Mouse (Mus musculus) liver, embryonic 15.5 days (tissue): ENCODE data around the gene Ankrd49. TPM values are rescaled to one million over a fixed set of nuclear protein-coding genes. Genes with fewer than 3 reads are reported as not detected.
A peak's percentile ranks its signal among the peaks of the same experiment; 100 is the strongest.

Experiments used
- ATAC-seq: fragments of 200-750 bp; cut with Nextera tagmentation; 2 replicates; pipeline ENCODE4 v1.8.0; 2017; ENCODE audit warnings: moderate number of reproducible peaks, mild to moderate bottlenecking, moderate library complexity; ENCODE audit not compliant: insufficient read depth
- H3K27ac ChIP-seq: fragments of 300-500 bp; sonication (generic); replicated peaks from 2 replicates; pipeline ENCODE4 v1.5.1; 2015; ENCODE audit warnings: mild to moderate bottlenecking, inconsistent platforms
- H3K27me3 ChIP-seq: fragments of 300-500 bp; sonication (generic); 2 replicates; pipeline ENCODE4 v1.6.1; 2015; ENCODE audit warnings: mild to moderate bottlenecking, inconsistent platforms
- H3K36me3 ChIP-seq: fragments of 300-500 bp; sonication (generic); replicated peaks from 2 replicates; pipeline ENCODE4 v1.6.1; 2015; ENCODE audit warnings: moderate library complexity, mild to moderate bottlenecking, inconsistent platforms
- H3K4me1 ChIP-seq: fragments of 300-500 bp; sonication (generic); replicated peaks from 2 replicates; pipeline ENCODE4 v1.6.1; 2015; ENCODE audit warnings: inconsistent platforms
- H3K4me2 ChIP-seq: fragments of 300-500 bp; sonication (generic); 2 replicates; pipeline ENCODE4 v1.6.1; 2015; ENCODE audit warnings: moderate library complexity, mild to moderate bottlenecking, inconsistent platforms
- H3K4me3 ChIP-seq: fragments of 300-500 bp; sonication (generic); replicated peaks from 2 replicates; pipeline ENCODE4 v1.5.1; 2015; ENCODE audit warnings: mild to moderate bottlenecking, inconsistent platforms
- H3K9ac ChIP-seq: fragments of 300-500 bp; sonication (generic); 2 replicates; pipeline ENCODE4 v1.6.1; 2015; ENCODE audit warnings: moderate library complexity, mild to moderate bottlenecking, inconsistent platforms
- H3K9me3 ChIP-seq: fragments of 300-500 bp; sonication (generic); replicated peaks from 2 replicates; pipeline ENCODE4 v1.6.1; 2016; ENCODE audit warnings: inconsistent platforms
- WGBS: fragments of 180-500 bp; shearing (Covaris S2); methylation state at CpG from one replicate; pipeline ENCODE4 v1.1.7; 2015; ENCODE audit warnings: mixed read lengths; ENCODE audit not compliant: insufficient replicate concordance; 5-methylcytosine and 5-hydroxymethylcytosine counted together
- polyA plus RNA-seq: library from polyadenylated mRNA; unstranded; fragments of >200 nt; fragmentation: Nextera tagmentation; extraction: Ambion mirVana; gene quantifications from 2 replicates; pipeline ENCODE4 v1.2.1, GENCODE M21; 2015

Ankrd49 gene
- polyA plus RNA-seq, 1 experiment from 2014 or later: 23.2 TPM

- peaks cover 33% of the 10 kb centered on the region for H3K27me3 ChIP-seq
- no peak for ATAC-seq
- H3K36me3 ChIP-seq: no peaks in the 10 kb centered on the region
- 63% methylated on average over 2 of the region's 2 CpGs for WGBS
- H3K4me2 ChIP-seq: no peak overlapping the region
- H3K27ac ChIP-seq: no peak overlapping the region
- no peaks in the 10 kb centered on the region for H3K9me3 ChIP-seq
- no peaks in the 10 kb centered on the region for H3K4me1 ChIP-seq
- H3K9ac ChIP-seq: no peak overlapping the region
- no peak overlapping the region for H3K4me3 ChIP-seq
Observed at GRCm38 (mm10) chr9:14772074-14772473, 12.6 kb downstream of the Ankrd49 start.

GRCm38 (mm10) chr9:14770803-14771471 lies 13.7 kb downstream of the Ankrd49 start, which contains the start of gene 1700012B09Rik:
TSS of gene 1700012B09Rik (minus strand) at chr9:14771030.
- no peak for ATAC-seq
- no peaks in the 10 kb centered on the region for H3K4me1 ChIP-seq
- 23% methylated on average over 23 of the region's 23 CpGs for WGBS
- H3K9ac ChIP-seq: no peak within 1 kb of the TSS
- H3K4me2 ChIP-seq: no peak within 1 kb of the TSS
- H3K9me3 ChIP-seq: no peaks in the 10 kb centered on the region
- H3K4me3 ChIP-seq: no peak within 1 kb of the TSS
- H3K27me3 ChIP-seq: peaks cover 33% of the 10 kb centered on the region
- H3K36me3 ChIP-seq: no peaks in the 10 kb centered on the region
- no peak within 1 kb of the TSS for H3K27ac ChIP-seq

DNA sequence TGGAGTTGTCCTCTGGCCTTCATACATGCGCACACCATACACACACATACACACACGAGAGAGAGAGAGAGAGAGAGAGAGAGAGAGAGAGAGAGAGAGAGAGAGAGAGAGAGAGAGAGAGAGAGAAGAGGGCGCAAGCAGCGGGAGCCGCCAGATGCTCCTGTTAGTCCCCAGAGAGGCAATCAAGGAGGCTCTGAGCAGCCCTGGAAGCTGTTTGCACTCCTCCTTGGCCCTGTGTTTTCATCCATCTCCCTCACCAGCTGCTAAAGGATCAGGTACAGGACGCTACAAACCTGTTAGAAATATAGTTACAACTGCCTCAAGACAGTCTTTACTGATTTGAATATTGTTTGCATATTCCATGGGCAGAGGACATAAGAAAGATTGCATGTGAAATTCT lies 14.8 kb downstream of the Ankrd49 start:
- H3K9me3 ChIP-seq: no peaks in the 10 kb centered on the region
- no peak overlapping the region for H3K4me3 ChIP-seq
- no peaks in the 10 kb centered on the region for H3K36me3 ChIP-seq
- H3K4me1 ChIP-seq: no peaks in the 10 kb centered on the region
- H3K9ac ChIP-seq: no peak overlapping the region
- 63% methylated on average over 6 of the region's 6 CpGs for WGBS
- ATAC-seq: no peak
- no peak overlapping the region for H3K4me2 ChIP-seq
- peaks cover 33% of the 10 kb centered on the region for H3K27me3 ChIP-seq
- H3K27ac ChIP-seq: no peak overlapping the region

DNA sequence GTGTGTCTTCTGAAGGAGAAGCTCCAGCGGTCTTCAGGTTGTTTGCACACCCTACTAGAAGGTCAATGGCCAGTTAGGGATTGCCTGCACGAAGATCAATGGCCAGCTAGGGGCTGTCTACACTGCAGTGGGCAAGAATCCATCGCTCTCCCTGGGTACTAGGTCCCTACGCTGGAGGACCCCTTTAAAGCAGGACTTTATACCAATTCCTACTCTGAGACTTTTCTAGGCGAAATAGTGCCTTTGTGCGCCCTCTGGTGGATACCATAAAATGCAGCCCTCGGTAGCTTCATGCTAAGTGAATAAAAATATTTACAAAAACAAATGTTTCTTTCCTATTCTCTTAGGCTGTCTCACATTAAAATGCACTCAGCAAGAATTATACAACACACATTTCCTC lies 19.9 kb downstream of the Ankrd49 start:
- Histone ChIP-seq H3K4me2 (no peak overlapping the region), H3K4me3 (no peak overlapping the region), H3K9ac (no peak overlapping the region), H3K27ac (no peak overlapping the region), H3K4me1 (no peaks in the 10 kb centered on the region), H3K36me3 (no peaks in the 10 kb centered on the region), H3K27me3 (peaks cover 14% of the 10 kb centered on the region; the same call in 1 of the 2 replicates), H3K9me3 (no peaks in the 10 kb centered on the region)
- no peak for ATAC-seq
- 16% methylated on average over 7 of the region's 7 CpGs for WGBS

DNA sequence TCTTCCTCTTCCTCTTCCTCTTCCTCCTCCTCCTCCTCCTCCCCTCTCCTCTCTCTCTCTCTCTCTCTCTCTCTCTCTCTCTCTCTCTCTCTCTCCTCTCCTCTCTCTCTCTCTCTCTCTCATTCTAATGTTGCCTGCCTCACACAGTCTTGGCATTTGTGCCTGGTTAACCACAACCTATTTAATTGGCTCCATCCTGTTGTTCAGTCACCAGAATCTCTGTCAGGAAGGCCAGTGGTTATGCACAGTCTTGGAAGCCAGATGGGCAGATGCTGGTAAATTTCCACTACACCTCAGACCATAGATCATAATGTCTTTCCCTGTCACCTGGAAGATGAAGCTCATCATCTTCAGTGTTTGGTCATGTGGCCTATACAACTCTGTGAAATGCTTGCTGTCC lies 25.4 kb downstream of the Ankrd49 start:
- no peaks in the 10 kb centered on the region for H3K36me3 ChIP-seq
- no peak for ATAC-seq
- H3K4me1 ChIP-seq: no peaks in the 10 kb centered on the region

GRCm38 (mm10) chr9:14758590-14758989 lies 26.1 kb downstream of the Ankrd49 start:
- Histone ChIP-seq H3K4me1 (no peaks in the 10 kb centered on the region), H3K4me3 (no peak overlapping the region), H3K36me3 (no peaks in the 10 kb centered on the region), H3K27me3 (no peaks in the 10 kb centered on the region), H3K9me3 (no peaks in the 10 kb centered on the region), H3K27ac (no peak overlapping the region), H3K4me2 (no peak overlapping the region), H3K9ac (no peak overlapping the region)
- WGBS: 31% methylated on average over 7 of the region's 7 CpGs
- no peak for ATAC-seq

More for the DNA sequence above, 25.4 kb downstream of the Ankrd49 start:
- Histone ChIP-seq H3K9me3 (no peaks in the 10 kb centered on the region), H3K9ac (no peak overlapping the region), H3K4me3 (no peak overlapping the region), H3K27me3 (no peaks in the 10 kb centered on the region), H3K4me2 (no peak overlapping the region), H3K27ac (no peak overlapping the region)

GRCm38 (mm10) chr9:14754469-14754868 lies 30.2 kb downstream of the Ankrd49 start:
- ATAC-seq: no peak
- H3K9me3 ChIP-seq: no peaks in the 10 kb centered on the region
- H3K27me3 ChIP-seq: peaks cover 19% of the 10 kb centered on the region

DNA sequence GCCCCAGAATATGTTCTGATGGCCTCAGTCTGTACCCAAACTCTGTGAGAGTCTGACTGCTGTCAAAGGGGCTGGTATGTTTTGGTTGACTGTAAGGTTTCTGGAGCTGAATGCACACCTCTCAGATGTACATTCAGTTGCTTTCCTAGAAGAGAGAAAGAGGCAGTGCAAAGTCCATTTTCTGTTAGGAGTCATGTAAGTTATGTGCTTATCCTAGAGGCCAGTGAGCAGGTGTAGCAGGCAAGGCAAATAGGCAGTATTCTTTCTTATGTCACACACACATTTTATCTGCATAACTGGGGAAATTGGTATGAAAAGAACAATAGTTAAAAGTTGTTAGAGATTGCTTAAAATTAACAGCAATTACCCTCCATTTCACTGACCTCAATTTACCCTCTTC lies 30.7 kb downstream of the Ankrd49 start:
- H3K36me3 ChIP-seq: no peaks in the 10 kb centered on the region

More at GRCm38 (mm10) chr9:14754469-14754868, 30.2 kb downstream of the Ankrd49 start:
- Histone ChIP-seq H3K4me2 (no peak overlapping the region), H3K27ac (no peak overlapping the region), H3K9ac (no peak overlapping the region), H3K4me1 (peaks cover 12% of the 10 kb centered on the region), H3K4me3 (no peak overlapping the region), H3K36me3 (no peaks in the 10 kb centered on the region)
- 53% methylated on average over 3 of the region's 3 CpGs for WGBS

DNA sequence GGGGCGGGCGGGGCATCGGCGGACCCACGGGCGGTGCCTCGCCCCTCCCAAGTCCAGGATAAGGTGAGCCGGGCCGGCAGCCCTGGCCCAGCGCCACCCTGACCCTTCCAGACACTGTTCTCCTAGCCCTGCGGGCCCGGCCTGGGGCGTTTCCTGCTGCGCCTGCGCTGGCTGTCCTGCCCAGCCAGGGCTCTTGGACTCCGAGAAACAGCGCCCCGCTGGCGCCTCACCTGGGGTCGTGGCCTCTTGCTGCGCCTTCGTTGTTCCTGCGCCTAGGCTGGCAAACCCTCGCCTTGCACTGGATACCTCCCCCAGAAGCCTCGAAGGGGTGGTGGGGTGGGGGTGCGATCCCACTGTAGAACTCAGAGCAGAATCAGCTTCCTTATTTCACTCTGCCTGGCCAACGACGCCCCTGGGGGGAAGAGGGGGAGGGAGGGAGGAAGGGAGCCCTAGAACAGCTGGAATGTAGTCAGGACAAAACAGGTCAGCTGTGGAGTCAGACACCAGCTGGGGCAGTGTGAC lies 32.6 kb downstream of the Ankrd49 start, which contains the start of gene Fut4:
Gene Fut4, minus strand, starts transcription at position 393 of the 522 bp plus-strand sequence.
- H3K9me3 ChIP-seq: no peaks in the 10 kb centered on the region
- H3K27me3 ChIP-seq: peaks cover 19% of the 10 kb centered on the region
- peak within 1 kb of the TSS; percentile 30; the same call in 1 of the 2 replicates for H3K9ac ChIP-seq
- H3K27ac ChIP-seq: no peak within 1 kb of the TSS
- peak within 1 kb of the TSS; percentile 52 for H3K4me3 ChIP-seq
- H3K4me1 ChIP-seq: peaks cover 12% of the 10 kb centered on the region
- ATAC-seq: peak; percentile 63
- under 1% methylated on average over 28 of the region's 28 CpGs for whole genome bisulfite sequencing
- no peaks in the 10 kb centered on the region for H3K36me3 ChIP-seq
- peak within 1 kb of the TSS; percentile 74 for H3K4me2 ChIP-seq

More for the DNA sequence above, 30.7 kb downstream of the Ankrd49 start:
- Histone ChIP-seq H3K27me3 (peaks cover 19% of the 10 kb centered on the region), H3K9ac (no peak overlapping the region), H3K9me3 (no peaks in the 10 kb centered on the region), H3K27ac (no peak overlapping the region), H3K4me2 (no peak overlapping the region), H3K4me1 (peaks cover 12% of the 10 kb centered on the region), H3K4me3 (no peak overlapping the region)
- no peak for ATAC-seq

DNA sequence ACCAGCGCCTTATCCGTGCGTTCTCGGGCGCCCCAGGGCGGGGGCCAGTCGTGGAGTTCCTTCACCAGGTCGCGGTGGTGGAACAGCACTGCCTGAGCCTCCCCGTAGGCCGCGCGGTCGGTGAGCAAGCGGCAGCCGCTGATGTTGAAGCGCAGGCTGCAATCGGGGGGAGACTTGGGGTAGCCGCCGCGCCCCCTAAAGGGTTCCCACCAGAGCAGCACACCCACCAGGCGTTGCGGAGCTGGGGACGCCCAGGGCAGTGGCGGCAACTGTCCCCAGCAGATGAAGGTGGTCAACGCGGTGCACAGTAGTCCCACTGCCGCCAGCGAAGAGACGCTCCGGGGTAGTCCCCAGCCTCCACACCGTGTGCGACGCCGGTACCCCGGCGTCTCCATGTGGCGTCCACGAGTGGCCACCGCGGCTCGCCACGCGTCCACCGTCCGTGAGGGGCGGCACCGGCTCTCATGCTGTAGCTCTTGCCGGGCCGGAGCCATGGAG lies 33.1 kb downstream of the Ankrd49 start:
- Histone ChIP-seq H3K4me1 (peaks cover 12% of the 10 kb centered on the region), H3K9ac (peak overlapping the region; percentile 30; the same call in 1 of the 2 replicates)

DNA sequence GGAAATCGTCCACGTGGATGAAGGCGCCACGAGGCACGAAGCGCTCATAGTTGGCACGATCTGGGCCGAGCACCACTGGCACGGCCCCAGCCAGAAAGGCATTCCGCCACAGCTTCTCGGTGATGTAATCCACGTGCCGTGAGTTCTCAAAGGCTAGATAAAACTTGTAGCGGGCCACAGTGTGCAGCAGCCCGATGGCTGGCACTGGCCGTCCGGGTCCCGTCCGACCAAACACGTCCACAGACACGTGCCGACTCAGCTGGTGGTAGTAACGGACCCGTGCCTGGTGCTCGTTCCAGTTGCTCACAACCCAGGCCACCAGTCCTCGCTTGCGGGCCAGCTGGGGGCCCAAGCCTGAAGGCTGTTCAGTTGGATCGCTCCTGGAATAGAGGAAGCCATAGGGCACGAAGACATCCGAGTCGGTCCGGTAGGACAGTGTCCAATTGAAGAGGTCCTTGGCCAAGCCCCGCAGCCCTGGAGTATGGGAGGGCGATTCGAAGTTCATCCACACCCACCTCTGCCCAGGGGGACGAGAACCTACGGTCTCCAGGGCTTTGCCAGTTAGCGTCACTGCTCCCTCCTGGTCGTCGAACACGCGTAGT lies 33.7 kb downstream of the Ankrd49 start:
- no peak overlapping the region for H3K9ac ChIP-seq
- H3K36me3 ChIP-seq: no peaks in the 10 kb centered on the region
- H3K27ac ChIP-seq: no peak overlapping the region
- no peak for ATAC-seq
- H3K4me1 ChIP-seq: peaks cover 12% of the 10 kb centered on the region
- WGBS: 58% methylated on average over 42 of the region's 42 CpGs
- peak overlapping the region; percentile 74 for H3K4me2 ChIP-seq
- H3K9me3 ChIP-seq: no peaks in the 10 kb centered on the region
- H3K4me3 ChIP-seq: peak overlapping the region; percentile 52
- H3K27me3 ChIP-seq: peaks cover 19% of the 10 kb centered on the region

More for the DNA sequence above, 33.1 kb downstream of the Ankrd49 start:
- WGBS: 1% methylated on average over 50 of the region's 50 CpGs
- Histone ChIP-seq H3K27me3 (peaks cover 19% of the 10 kb centered on the region), H3K27ac (no peak overlapping the region), H3K4me3 (peak overlapping the region; percentile 52), H3K9me3 (no peaks in the 10 kb centered on the region), H3K36me3 (no peaks in the 10 kb centered on the region), H3K4me2 (peak overlapping the region; percentile 74)
- ATAC-seq: peak; percentile 47
